Mouse (Mus musculus): ENCODE measurements around the gene Plpp6. TPM values are rescaled to one million over a fixed set of nuclear protein-coding genes. Genes with fewer than 3 reads are reported as not detected.

Gene Plpp6
- polyA plus RNA-seq, 1 experiment from 2014 or later = 2.6 TPM

- no peak for ATAC-seq (ENCODE audit: low read depth)
- Histone ChIP-seq H3K4me1 (ENCODE audit: control insufficient read depth, low read depth, low read length) (no peaks in the 10 kb centered on the region), H3K27ac (ENCODE audit: low read length) (no peak overlapping the region), H3K9ac (ENCODE audit: low read depth, low read length) (no peak overlapping the region), H3K4me3 (ENCODE audit: low read depth, low read length) (no peak overlapping the region), H3K4me2 (ENCODE audit: low read depth, low read length) (no peak overlapping the region), H3K27me3 (ENCODE audit: control insufficient read depth, insufficient read depth, low read depth, low read length) (no peaks in the 10 kb centered on the region), H3K9me3 (replicated peaks; ENCODE audit: control insufficient read depth, low read length) (no peaks in the 10 kb centered on the region), H3K36me3 (ENCODE audit: control insufficient read depth, insufficient read depth) (no peaks in the 10 kb centered on the region)
- 53% methylated on average over 9 of the region's 9 CpGs for WGBS (ENCODE audit: insufficient replicate concordance)
These were observed 23.4 kb upstream of the Plpp6 start for GRCm38 (mm10) chr19:28940135-28940874.

- no peak overlapping the region for H3K27ac ChIP-seq (ENCODE audit: low read length)
- no peaks in the 10 kb centered on the region for H3K9me3 ChIP-seq (replicated peaks; ENCODE audit: control insufficient read depth, low read length)
- no peaks in the 10 kb centered on the region for H3K27me3 ChIP-seq (ENCODE audit: control insufficient read depth, insufficient read depth, low read depth, low read length)
- H3K4me1 ChIP-seq (ENCODE audit: control insufficient read depth, low read depth, low read length) = no peaks in the 10 kb centered on the region
- ATAC-seq (ENCODE audit: low read depth) = no peak
- 54% methylated on average over 4 of the region's 4 CpGs for WGBS (ENCODE audit: insufficient replicate concordance)
- H3K9ac ChIP-seq (ENCODE audit: low read depth, low read length) = no peak overlapping the region
- no peak overlapping the region for H3K4me3 ChIP-seq (ENCODE audit: low read depth, low read length)
- H3K36me3 ChIP-seq (ENCODE audit: control insufficient read depth, insufficient read depth) = no peaks in the 10 kb centered on the region
- no peak overlapping the region for H3K4me2 ChIP-seq (ENCODE audit: low read depth, low read length)
These were observed 22.5 kb upstream of the Plpp6 start for GRCm38 (mm10) chr19:28941271-28941670.

- WGBS (ENCODE audit: insufficient replicate concordance) = 23% methylated on average over 4 of the region's 4 CpGs
- no peaks in the 10 kb centered on the region for H3K27me3 ChIP-seq (ENCODE audit: control insufficient read depth, insufficient read depth, low read depth, low read length)
- no peaks in the 10 kb centered on the region for H3K9me3 ChIP-seq (replicated peaks; ENCODE audit: control insufficient read depth, low read length)
- no peak overlapping the region for H3K4me2 ChIP-seq (ENCODE audit: low read depth, low read length)
- no peak overlapping the region for H3K9ac ChIP-seq (ENCODE audit: low read depth, low read length)
- no peak overlapping the region for H3K4me3 ChIP-seq (ENCODE audit: low read depth, low read length)
- H3K27ac ChIP-seq (ENCODE audit: low read length) = no peak overlapping the region
- no peaks in the 10 kb centered on the region for H3K4me1 ChIP-seq (ENCODE audit: control insufficient read depth, low read depth, low read length)
- no peak for ATAC-seq (ENCODE audit: low read depth)
- H3K36me3 ChIP-seq (ENCODE audit: control insufficient read depth, insufficient read depth) = no peaks in the 10 kb centered on the region
These were observed 17.0 kb upstream of the Plpp6 start for GRCm38 (mm10) chr19:28946782-28947181.

GRCm38 (mm10) chr19:28947311-28947710 lies 16.4 kb upstream of the Plpp6 start:
- ATAC-seq (ENCODE audit: low read depth) = no peak
- Histone ChIP-seq H3K36me3 (ENCODE audit: control insufficient read depth, insufficient read depth) (no peaks in the 10 kb centered on the region), H3K4me1 (ENCODE audit: control insufficient read depth, low read depth, low read length) (no peaks in the 10 kb centered on the region), H3K9ac (ENCODE audit: low read depth, low read length) (no peak overlapping the region), H3K4me3 (ENCODE audit: low read depth, low read length) (no peak overlapping the region), H3K27ac (ENCODE audit: low read length) (no peak overlapping the region), H3K9me3 (replicated peaks; ENCODE audit: control insufficient read depth, low read length) (no peaks in the 10 kb centered on the region), H3K4me2 (ENCODE audit: low read depth, low read length) (no peak overlapping the region), H3K27me3 (ENCODE audit: control insufficient read depth, insufficient read depth, low read depth, low read length) (no peaks in the 10 kb centered on the region)
- 25% methylated on average over 2 of the region's 2 CpGs for WGBS (ENCODE audit: insufficient replicate concordance)

- no peaks in the 10 kb centered on the region for H3K36me3 ChIP-seq (ENCODE audit: control insufficient read depth, insufficient read depth)
- no peaks in the 10 kb centered on the region for H3K9me3 ChIP-seq (replicated peaks; ENCODE audit: control insufficient read depth, low read length)
- no peak for ATAC-seq (ENCODE audit: low read depth)
- H3K27ac ChIP-seq (ENCODE audit: low read length) = no peak overlapping the region
- WGBS (ENCODE audit: insufficient replicate concordance) = 68% methylated on average over 5 of the region's 5 CpGs
- no peak overlapping the region for H3K4me3 ChIP-seq (ENCODE audit: low read depth, low read length)
- H3K4me1 ChIP-seq (ENCODE audit: control insufficient read depth, low read depth, low read length) = no peaks in the 10 kb centered on the region
- H3K27me3 ChIP-seq (ENCODE audit: control insufficient read depth, insufficient read depth, low read depth, low read length) = no peaks in the 10 kb centered on the region
- H3K9ac ChIP-seq (ENCODE audit: low read depth, low read length) = no peak overlapping the region
- H3K4me2 ChIP-seq (ENCODE audit: low read depth, low read length) = no peak overlapping the region
These were observed 12.5 kb upstream of the Plpp6 start for GRCm38 (mm10) chr19:28951251-28951650.

- H3K9ac ChIP-seq (ENCODE audit: low read depth, low read length) = no peak overlapping the region
- no peak overlapping the region for H3K27ac ChIP-seq (ENCODE audit: low read length)
- H3K9me3 ChIP-seq (replicated peaks; ENCODE audit: control insufficient read depth, low read length) = no peaks in the 10 kb centered on the region
- H3K4me2 ChIP-seq (ENCODE audit: low read depth, low read length) = peak overlapping the region; percentile 86
- no peaks in the 10 kb centered on the region for H3K36me3 ChIP-seq (ENCODE audit: control insufficient read depth, insufficient read depth)
- no peak overlapping the region for H3K4me3 ChIP-seq (ENCODE audit: low read depth, low read length)
- peaks cover 8% of the 10 kb centered on the region for H3K4me1 ChIP-seq (ENCODE audit: control insufficient read depth, low read depth, low read length)
- ATAC-seq (ENCODE audit: low read depth) = no peak
- WGBS (ENCODE audit: insufficient replicate concordance) = 40% methylated on average over 3 of the region's 3 CpGs
- peaks cover 11% of the 10 kb centered on the region; the same call in 1 of the 2 replicates for H3K27me3 ChIP-seq (ENCODE audit: control insufficient read depth, insufficient read depth, low read depth, low read length)
These were observed 640 bp upstream of the Plpp6 start for GRCm38 (mm10) chr19:28963113-28963512.

GRCm38 (mm10) chr19:28963513-28963841 lies 276 bp upstream of the Plpp6 start:
- H3K9ac ChIP-seq (ENCODE audit: low read depth, low read length) = no peak overlapping the region; the same call in 1 of the 2 replicates
- peak overlapping the region; percentile 78 for H3K4me3 ChIP-seq (ENCODE audit: low read depth, low read length)
- WGBS (ENCODE audit: insufficient replicate concordance) = 10% methylated on average over 4 of the region's 4 CpGs
- H3K27ac ChIP-seq (ENCODE audit: low read length) = no peak overlapping the region
- peak overlapping the region; percentile 86 for H3K4me2 ChIP-seq (ENCODE audit: low read depth, low read length)
- no peaks in the 10 kb centered on the region for H3K36me3 ChIP-seq (ENCODE audit: control insufficient read depth, insufficient read depth)
- no peaks in the 10 kb centered on the region for H3K9me3 ChIP-seq (replicated peaks; ENCODE audit: control insufficient read depth, low read length)
- peaks cover 8% of the 10 kb centered on the region for H3K4me1 ChIP-seq (ENCODE audit: control insufficient read depth, low read depth, low read length)
- peaks cover 11% of the 10 kb centered on the region; the same call in 1 of the 2 replicates for H3K27me3 ChIP-seq (ENCODE audit: control insufficient read depth, insufficient read depth, low read depth, low read length)
- ATAC-seq (ENCODE audit: low read depth) = no peak

GRCm38 (mm10) chr19:28964552-28964903 lies 775 bp downstream of the Plpp6 start:
- Histone ChIP-seq H3K9ac (ENCODE audit: low read depth, low read length) (peak overlapping the region; percentile 74), H3K9me3 (replicated peaks; ENCODE audit: control insufficient read depth, low read length) (no peaks in the 10 kb centered on the region), H3K4me1 (ENCODE audit: control insufficient read depth, low read depth, low read length) (peaks cover 8% of the 10 kb centered on the region), H3K4me2 (ENCODE audit: low read depth, low read length) (peak overlapping the region; percentile 86), H3K4me3 (ENCODE audit: low read depth, low read length) (peak overlapping the region; percentile 78), H3K27me3 (ENCODE audit: control insufficient read depth, insufficient read depth, low read depth, low read length) (peaks cover 11% of the 10 kb centered on the region; the same call in 1 of the 2 replicates), H3K27ac (ENCODE audit: low read length) (no peak overlapping the region), H3K36me3 (ENCODE audit: control insufficient read depth, insufficient read depth) (no peaks in the 10 kb centered on the region)
- WGBS (ENCODE audit: insufficient replicate concordance) = 9% methylated on average over 16 of the region's 16 CpGs
- ATAC-seq (ENCODE audit: low read depth) = no peak

- peaks cover 8% of the 10 kb centered on the region for H3K4me1 ChIP-seq (ENCODE audit: control insufficient read depth, low read depth, low read length)
- H3K27ac ChIP-seq (ENCODE audit: low read length) = no peak within 1 kb of the TSS
- H3K27me3 ChIP-seq (ENCODE audit: control insufficient read depth, insufficient read depth, low read depth, low read length) = peaks cover 8% of the 10 kb centered on the region; the same call in 1 of the 2 replicates
- H3K4me3 ChIP-seq (ENCODE audit: low read depth, low read length) = no peak within 1 kb of the TSS
- WGBS (ENCODE audit: insufficient replicate concordance) = 42% methylated on average over 11 of the region's 11 CpGs
- no peak within 1 kb of the TSS for H3K9ac ChIP-seq (ENCODE audit: low read depth, low read length)
- no peak within 1 kb of the TSS for H3K4me2 ChIP-seq (ENCODE audit: low read depth, low read length)
- ATAC-seq (ENCODE audit: low read depth) = no peak
- H3K36me3 ChIP-seq (ENCODE audit: control insufficient read depth, insufficient read depth) = no peaks in the 10 kb centered on the region
- H3K9me3 ChIP-seq (replicated peaks; ENCODE audit: control insufficient read depth, low read length) = no peaks in the 10 kb centered on the region
These were observed 3.9 kb downstream of the Plpp6 start, which contains the start of gene 4430402I18Rik for GRCm38 (mm10) chr19:28967652-28968051. Gene 4430402I18Rik, minus strand, starts transcription at chr19:28967800.
